Mouse (Mus musculus) liver, adult 2 months (tissue): Measurements from ENCODE around the gene Prkcsh. TPM values are rescaled to one million over a fixed set of nuclear protein-coding genes. Genes with fewer than 3 reads are reported as not detected.

Experiments
- DNase-seq: peaks from one replicate; pipeline ENCODE4 v3.0.0-alpha.2; 2011; ENCODE audit warnings: low read depth, low spot score; ENCODE audit errors: extremely low read depth
- H3K27ac ChIP-seq: fragments of 200-500 bp; replicated peaks from 2 replicates; pipeline ENCODE4 v1.5.1; 2012; ENCODE audit warnings: low read depth, mild to moderate bottlenecking, control low read depth, inconsistent platforms, low read length; ENCODE audit not compliant: insufficient read depth
- H3K27me3 ChIP-seq: fragments of 200-500 bp; 2 replicates; pipeline ENCODE4 v1.6.1; 2012; ENCODE audit warnings: mild to moderate bottlenecking, moderate library complexity, low read length, inconsistent platforms; ENCODE audit not compliant: control insufficient read depth, insufficient read depth
- H3K36me3 ChIP-seq: fragments of 200-500 bp; 2 replicates; pipeline ENCODE4 v1.6.1; 2012; ENCODE audit warnings: low read length, inconsistent platforms; ENCODE audit not compliant: control insufficient read depth, insufficient read depth
- H3K4me1 ChIP-seq: fragments of 200-500 bp; 2 replicates; pipeline ENCODE4 v1.6.1; 2011; ENCODE audit warnings: low read length; ENCODE audit not compliant: control insufficient read depth, insufficient read depth
- H3K4me3 ChIP-seq: fragments of 200-500 bp; 2 replicates; pipeline ENCODE4 v1.5.1; 2011; ENCODE audit warnings: low read depth, mild to moderate bottlenecking, control low read depth, low read length, moderate library complexity; ENCODE audit not compliant: insufficient read depth
- H3K79me2 ChIP-seq: fragments of 200-500 bp; 2 replicates; pipeline ENCODE4 v1.6.1; 2012; ENCODE audit warnings: inconsistent platforms, mild to moderate bottlenecking, low read length, moderate library complexity; ENCODE audit not compliant: control insufficient read depth, insufficient read depth
- H3K9ac ChIP-seq: fragments of 200-500 bp; 2 replicates; pipeline ENCODE4 v1.6.1; 2012; ENCODE audit warnings: low read depth, mild to moderate bottlenecking, control low read depth, inconsistent platforms, low read length
- CTCF ChIP-seq: fragments of 200-500 bp; IDR thresholded peaks from 2 replicates; pipeline ENCODE4 v1.5.1; 2011; ENCODE audit warnings: low read depth, low read length, control low read depth
- POLR2A ChIP-seq: fragments of 200-500 bp; IDR thresholded peaks from 2 replicates; pipeline ENCODE4 v1.6.1; 2011; ENCODE audit warnings: low read length, control low read depth; ENCODE audit not compliant: insufficient read depth; ENCODE audit errors: extremely low read depth
- WGBS: fragments of 180-500 bp; shearing (Covaris S2); methylation state at CpG from one replicate; pipeline ENCODE4 v1.1.7; 2018; 5-methylcytosine and 5-hydroxymethylcytosine counted together
- polyA plus RNA-seq: library from polyadenylated mRNA; depleted of rRNA; stranded (reverse); fragments of >200 nt; gene quantifications from 2 replicates; pipeline ENCODE4 v1.2.3, GENCODE M21; 2012; rRNA removed
- total RNA-seq: library from RNA; depleted of rRNA; stranded (reverse); fragments of >200 nt; gene quantifications from 2 replicates; pipeline ENCODE4 v1.2.3, GENCODE M21; 2014; rRNA removed

The Prkcsh gene
- 60.0 and 63.6 TPM in 2 replicates for total RNA-seq
- 95.5 and 99.3 TPM in 2 replicates for polyA plus RNA-seq

GRCm38 (mm10) chr9:22002194-22003162, at the start of gene Prkcsh, which contains the start of gene Ccdc151:
Prkcsh (plus strand) TSS chr9:22002806.
Ccdc151 (minus strand) TSS chr9:22002634.
- H3K4me3 ChIP-seq: peak within 1 kb of the TSS; percentile 62
- peaks cover 3% of the 10 kb centered on the region; the same call in 1 of the 2 replicates for H3K36me3 ChIP-seq

GRCm38 (mm10) chr9:21953600-21953999, 49.0 kb upstream of the Prkcsh start:
- Histone ChIP-seq H3K9ac (no peak overlapping the region), H3K4me1 (no peaks in the 10 kb centered on the region), H3K36me3 (no peaks in the 10 kb centered on the region), H3K79me2 (no peaks in the 10 kb centered on the region), H3K27me3 (no peaks in the 10 kb centered on the region), H3K4me3 (no peak overlapping the region), H3K27ac (no peak overlapping the region)
- no peak for DNase-seq
- 69% methylated on average over 3 of the region's 3 CpGs for WGBS
- TF ChIP-seq CTCF: no peak
- no peak for TF ChIP-seq POLR2A

More at GRCm38 (mm10) chr9:22002194-22003162, at the start of gene Prkcsh, which contains the start of gene Ccdc151:
- 9% methylated on average over 57 of the region's 57 CpGs for WGBS
- 0 out of 2 replicates have a peak, but pooled peaks cover 3% of the 10 kb centered on the region for H3K79me2 ChIP-seq
- TF ChIP-seq CTCF (no peak), POLR2A (peak; percentile 62; the same call in 1 of the 2 replicates)
- DNase-seq: peak; percentile 99
- peak within 1 kb of the TSS; percentile 54 for H3K9ac ChIP-seq
- H3K4me1 ChIP-seq: peaks cover 4% of the 10 kb centered on the region; the same call in 1 of the 2 replicates
- H3K27me3 ChIP-seq: no peaks in the 10 kb centered on the region
- H3K27ac ChIP-seq: peak within 1 kb of the TSS; percentile 24

GRCm38 (mm10) chr9:21954635-21955034, 48.0 kb upstream of the Prkcsh start:
- no peak for DNase-seq
- no peaks in the 10 kb centered on the region for H3K79me2 ChIP-seq
- H3K36me3 ChIP-seq: no peaks in the 10 kb centered on the region
- H3K4me3 ChIP-seq: no peak overlapping the region
- no peaks in the 10 kb centered on the region for H3K4me1 ChIP-seq
- H3K9ac ChIP-seq: no peak overlapping the region
- H3K27ac ChIP-seq: no peak overlapping the region
- 62% methylated on average over 3 of the region's 3 CpGs for WGBS
- TF ChIP-seq CTCF (no peak), POLR2A (no peak)
- no peaks in the 10 kb centered on the region for H3K27me3 ChIP-seq

GRCm38 (mm10) chr9:21955225-21955569, 47.4 kb upstream of the Prkcsh start:
- Histone ChIP-seq H3K79me2 (no peaks in the 10 kb centered on the region), H3K27me3 (no peaks in the 10 kb centered on the region), H3K36me3 (no peaks in the 10 kb centered on the region), H3K9ac (peak overlapping the region; percentile 73), H3K4me3 (peak overlapping the region; percentile 57), H3K27ac (peak overlapping the region; percentile 72), H3K4me1 (no peaks in the 10 kb centered on the region)
- 3% methylated on average over 18 of the region's 18 CpGs for WGBS
- no peak for DNase-seq
- TF ChIP-seq POLR2A: no peak
- TF ChIP-seq CTCF: peak; percentile 58

- WGBS: under 1% methylated on average over 54 of the region's 54 CpGs
- no peaks in the 10 kb centered on the region for H3K36me3 ChIP-seq
- no peak for TF ChIP-seq CTCF
- TF ChIP-seq POLR2A: 0 out of 2 replicates have a peak, but pooled peaks have one; percentile 22
- no peaks in the 10 kb centered on the region for H3K4me1 ChIP-seq
- H3K79me2 ChIP-seq: no peaks in the 10 kb centered on the region
- peak within 1 kb of the TSS; percentile 63 for H3K4me3 ChIP-seq
- H3K27me3 ChIP-seq: no peaks in the 10 kb centered on the region
- peak within 1 kb of the TSS; percentile 73 for H3K9ac ChIP-seq
- DNase-seq: peak; percentile 89
- H3K27ac ChIP-seq: peak within 1 kb of the TSS; percentile 82
Measured at GRCm38 (mm10) chr9:21955570-21956281, 46.9 kb upstream of the Prkcsh start, which contains the start of gene Swsap1. Swsap1 (plus strand) TSS chr9:21955755.
